Mouse (Mus musculus): ENCODE data around the gene Sh3bp5l. TPM values are rescaled to one million over a fixed set of nuclear protein-coding genes. Genes with fewer than 3 reads are reported as not detected.

Sh3bp5l gene
- polyA plus RNA-seq (2012; rRNA removed; ENCODE audit: low replicate concordance) = 31.9 and 32.8 TPM in 2 replicates

GRCm38 (mm10) chr11:58330276-58331148, at the start of gene Sh3bp5l, which contains the start of gene Zfp672:
Sh3bp5l (plus strand) TSS chr11:58330724.
Zfp672 (minus strand) TSS chr11:58330339.

GRCm38 (mm10) chr11:58306860-58307308, 23.6 kb upstream of the Sh3bp5l start, which contains the start of gene Zfp692:
Zfp692 (plus strand) TSS chr11:58307069.

GRCm38 (mm10) chr11:58378763-58379278, 48.3 kb downstream of the Sh3bp5l start, which contains the start of gene Lypd8:
Lypd8 (plus strand) TSS chr11:58379043.

Other genes with a start within 250 kb of the Sh3bp5l start
- gene Gm12248, start 237.6 kb upstream of the Sh3bp5l start, polyA plus RNA-seq (2012; rRNA removed; ENCODE audit: low replicate concordance) = 1.5 and 3.7 TPM in 2 replicates
- 38.5 and 77.2 TPM in 2 replicates for gene Cnot8, start 226.6 kb upstream of the Sh3bp5l start, polyA plus RNA-seq (2012; rRNA removed; ENCODE audit: low replicate concordance)
- 6.9 and 8.1 TPM in 2 replicates for gene Gemin5, start 162.2 kb upstream of the Sh3bp5l start, polyA plus RNA-seq (2012; rRNA removed; ENCODE audit: low replicate concordance)
- gene Mrpl22, start 159.1 kb upstream of the Sh3bp5l start, polyA plus RNA-seq (2012; rRNA removed; ENCODE audit: low replicate concordance) = 15.7 and 28.1 TPM in 2 replicates
- gene Igtp, start 131.2 kb upstream of the Sh3bp5l start, polyA plus RNA-seq (2012; rRNA removed; ENCODE audit: low replicate concordance) = 24.0 and 32.0 TPM in 2 replicates
- 17.9 and 38.0 TPM in 2 replicates for gene Irgm2, start 131.1 kb upstream of the Sh3bp5l start, polyA plus RNA-seq (2012; rRNA removed; ENCODE audit: low replicate concordance)
- 0.10 and 0.69 TPM in 2 replicates for gene 4930438A08Rik, start 55.9 kb upstream of the Sh3bp5l start, polyA plus RNA-seq (2012; rRNA removed; ENCODE audit: low replicate concordance)
- 23.9 and 26.7 TPM in 2 replicates for gene Zfp692, start 23.7 kb upstream of the Sh3bp5l start, polyA plus RNA-seq (2012; rRNA removed; ENCODE audit: low replicate concordance)
- gene Zfp672, start 385 bp upstream of the Sh3bp5l start, polyA plus RNA-seq (2012; rRNA removed; ENCODE audit: low replicate concordance) = 36.8 and 48.8 TPM in 2 replicates
- 0.49 TPM in 1 of 2 replicates, not detected in the other for gene Lypd8, start 48.3 kb downstream of the Sh3bp5l start, polyA plus RNA-seq (2012; rRNA removed; ENCODE audit: low replicate concordance)
- gene 1810065E05Rik, start 90.4 kb downstream of the Sh3bp5l start, polyA plus RNA-seq (2012; rRNA removed; ENCODE audit: low replicate concordance) = 0.13 TPM in 1 of 2 replicates, not detected in the other
- 0.11 and 0.19 TPM in 2 replicates for gene Gm12253, start 101.8 kb downstream of the Sh3bp5l start, polyA plus RNA-seq (2012; rRNA removed; ENCODE audit: low replicate concordance)
- gene Lypd9, start 122.2 kb downstream of the Sh3bp5l start, polyA plus RNA-seq (2012; rRNA removed; ENCODE audit: low replicate concordance) = not detected in 2 replicates
- gene Olfr30, start 131.5 kb downstream of the Sh3bp5l start, polyA plus RNA-seq (2012; rRNA removed; ENCODE audit: low replicate concordance) = not detected in 2 replicates
- not detected in 2 replicates for gene Olfr332, start 161.8 kb downstream of the Sh3bp5l start, polyA plus RNA-seq (2012; rRNA removed; ENCODE audit: low replicate concordance)
- gene Olfr331, start 171.8 kb downstream of the Sh3bp5l start, polyA plus RNA-seq (2012; rRNA removed; ENCODE audit: low replicate concordance) = not detected in 2 replicates
- gene Olfr330, start 204.1 kb downstream of the Sh3bp5l start, polyA plus RNA-seq (2012; rRNA removed; ENCODE audit: low replicate concordance) = 0.12 TPM in 1 of 2 replicates, not detected in the other
- gene Olfr329-ps, start 215.7 kb downstream of the Sh3bp5l start, polyA plus RNA-seq (2012; rRNA removed; ENCODE audit: low replicate concordance) = 0.11 TPM in 1 of 2 replicates, not detected in the other
- 0.04 TPM in 1 of 2 replicates, not detected in the other for gene Olfr328, start 224.9 kb downstream of the Sh3bp5l start, polyA plus RNA-seq (2012; rRNA removed; ENCODE audit: low replicate concordance)
- 0.13 TPM in 1 of 2 replicates, not detected in the other for gene Olfr224, start 239.8 kb downstream of the Sh3bp5l start, polyA plus RNA-seq (2012; rRNA removed; ENCODE audit: low replicate concordance)
- gene Olfr325, start 247.0 kb downstream of the Sh3bp5l start, polyA plus RNA-seq (2012; rRNA removed; ENCODE audit: low replicate concordance) = not detected in 2 replicates